Mouse (Mus musculus): ENCODE measurements at regions not wholly inside any gene's neighbourhood (a gene's known extent, or its start where the extent isn't known, plus 50 kb on each side); places are given as distances from the start of the nearest gene placed in this dataset.

DNA sequence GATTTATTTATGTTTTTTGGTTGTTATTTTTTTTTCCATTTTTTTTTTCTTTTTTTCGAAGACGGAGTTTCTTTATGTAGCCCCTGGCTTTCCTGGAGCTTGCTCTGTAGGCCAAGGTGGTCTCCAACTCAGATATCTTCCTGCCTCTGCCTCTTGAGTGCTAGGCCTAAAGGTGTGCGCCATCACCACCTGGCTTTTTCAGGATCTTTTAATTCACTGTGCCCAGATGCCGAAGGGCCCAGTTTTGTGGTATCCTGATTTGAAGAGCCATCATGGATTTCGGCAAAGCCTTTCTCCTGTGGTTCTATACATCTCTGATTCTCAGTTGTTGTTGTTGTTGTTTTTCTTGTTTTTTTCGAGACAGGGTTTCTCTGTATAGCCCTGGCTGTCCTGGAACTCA, 72.3 kb upstream of the Nek6 start:
- TF ChIP-seq GATA1 (IDR thresholded peaks at IDR 0.05; ENCODE audit: borderline replicate concordance, low read length) (no peak), FLI1 (IDR thresholded peaks at IDR 0.05; ENCODE audit: low read length) (no peak)

All from megakaryocyte, embryonic 14.5 days (primary cell).